Mouse (Mus musculus) forebrain, embryonic 12.5 days (tissue): Measurements from ENCODE around the gene Plcb4. TPM values are rescaled to one million over a fixed set of nuclear protein-coding genes. Genes with fewer than 3 reads are reported as not detected.

Source experiments
- ATAC-seq: fragments of 200-750 bp; cut with Nextera tagmentation; 2 replicates; pipeline ENCODE4 v1.8.0; 2017; ENCODE audit warnings: moderate TSS enrichment; ENCODE audit not compliant: low FRiP score
- H3K27ac ChIP-seq: fragments of 300-500 bp; sonication (generic); 2 replicates; pipeline ENCODE4 v1.5.1; 2016; ENCODE audit warnings: mild to moderate bottlenecking
- H3K27me3 ChIP-seq: fragments of 300-500 bp; sonication (generic); 2 replicates; pipeline ENCODE4 v1.6.1; 2016; ENCODE audit warnings: mild to moderate bottlenecking
- H3K36me3 ChIP-seq: fragments of 300-500 bp; sonication (generic); replicated peaks from 2 replicates; pipeline ENCODE4 v1.6.1; 2016; ENCODE audit warnings: mild to moderate bottlenecking
- H3K4me1 ChIP-seq: fragments of 300-500 bp; sonication (generic); 2 replicates; pipeline ENCODE4 v1.6.1; 2016
- H3K4me2 ChIP-seq: fragments of 300-500 bp; sonication (generic); 2 replicates; pipeline ENCODE4 v1.6.1; 2016; ENCODE audit warnings: mild to moderate bottlenecking, moderate library complexity
- H3K4me3 ChIP-seq: fragments of 300-500 bp; sonication (generic); replicated peaks from 2 replicates; pipeline ENCODE4 v1.5.1; 2016; ENCODE audit warnings: mild to moderate bottlenecking
- H3K9ac ChIP-seq: fragments of 300-500 bp; sonication (generic); 2 replicates; pipeline ENCODE4 v1.6.1; 2016; ENCODE audit warnings: mild to moderate bottlenecking
- H3K9me3 ChIP-seq: fragments of 300-500 bp; sonication (generic); 2 replicates; pipeline ENCODE4 v1.6.1; 2016
- WGBS: fragments of 180-500 bp; shearing (Covaris S2); methylation state at CpG from one replicate; pipeline ENCODE4 v1.1.7; 2016; 5-methylcytosine and 5-hydroxymethylcytosine counted together
- polyA plus RNA-seq: library from polyadenylated mRNA; unstranded; fragments of >200 nt; fragmentation: Nextera tagmentation; extraction: Ambion mirVana; gene quantifications from 2 replicates; pipeline ENCODE4 v1.2.1, GENCODE M21; 2016

Plcb4 gene
- polyA plus RNA-seq, 1 experiment from 2014 or later = 23.5 TPM

DNA sequence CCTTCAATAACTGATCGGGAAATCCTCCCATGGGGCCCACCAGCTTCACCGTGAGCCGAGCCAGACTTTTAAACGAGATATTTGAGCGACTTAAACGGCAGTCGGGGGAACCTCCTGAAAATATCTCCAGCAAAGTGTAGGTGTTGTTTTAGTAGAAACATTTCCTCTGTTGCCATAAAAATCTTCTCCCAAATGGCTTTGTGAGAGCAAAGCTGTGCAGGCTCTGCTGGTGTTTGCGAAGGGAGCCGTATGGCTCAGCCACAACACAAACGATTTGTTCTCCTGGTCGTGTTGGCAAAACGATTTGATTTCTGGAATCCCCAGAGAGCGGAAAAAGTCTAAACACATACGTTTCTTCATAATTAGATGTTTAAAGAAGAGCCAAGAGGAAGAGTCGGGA is 90.8 kb downstream of the Plcb4 start:
- 85% methylated on average over 15 of the region's 15 CpGs for WGBS
- Histone ChIP-seq H3K27me3 (no peaks in the 10 kb centered on the region), H3K27ac (no peak overlapping the region), H3K9ac (no peak overlapping the region), H3K9me3 (no peaks in the 10 kb centered on the region), H3K36me3 (no peaks in the 10 kb centered on the region), H3K4me1 (peaks cover 11% of the 10 kb centered on the region), H3K4me2 (no peak overlapping the region), H3K4me3 (no peak overlapping the region)
- no peak for ATAC-seq

DNA sequence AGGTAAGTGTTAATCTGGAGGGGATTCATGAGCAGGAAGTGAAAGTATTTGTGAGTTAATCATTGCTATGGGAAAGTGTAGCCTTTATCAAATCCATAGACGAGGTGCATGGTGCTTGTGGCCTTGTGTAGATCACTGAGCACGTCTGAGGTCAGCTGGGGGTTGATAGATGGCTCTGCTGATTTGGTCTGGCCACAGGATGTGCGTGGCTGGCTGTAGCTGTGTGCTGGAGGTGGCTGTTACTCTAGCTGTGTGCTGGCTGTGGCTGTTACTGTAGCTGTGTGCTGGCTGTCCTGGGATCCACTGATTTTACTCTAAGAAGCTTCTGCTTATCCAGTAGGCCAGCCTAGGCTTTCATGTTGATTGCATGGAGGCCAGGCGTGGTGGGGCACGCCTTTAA is 91.9 kb downstream of the Plcb4 start:
- Histone ChIP-seq H3K4me3 (no peak overlapping the region), H3K27me3 (no peaks in the 10 kb centered on the region), H3K9me3 (no peaks in the 10 kb centered on the region), H3K4me1 (peaks cover 8% of the 10 kb centered on the region; the same call in 1 of the 2 replicates), H3K36me3 (no peaks in the 10 kb centered on the region), H3K27ac (no peak overlapping the region), H3K9ac (no peak overlapping the region), H3K4me2 (no peak overlapping the region)
- no peak for ATAC-seq
- WGBS = 82% methylated on average over 5 of the region's 5 CpGs

DNA sequence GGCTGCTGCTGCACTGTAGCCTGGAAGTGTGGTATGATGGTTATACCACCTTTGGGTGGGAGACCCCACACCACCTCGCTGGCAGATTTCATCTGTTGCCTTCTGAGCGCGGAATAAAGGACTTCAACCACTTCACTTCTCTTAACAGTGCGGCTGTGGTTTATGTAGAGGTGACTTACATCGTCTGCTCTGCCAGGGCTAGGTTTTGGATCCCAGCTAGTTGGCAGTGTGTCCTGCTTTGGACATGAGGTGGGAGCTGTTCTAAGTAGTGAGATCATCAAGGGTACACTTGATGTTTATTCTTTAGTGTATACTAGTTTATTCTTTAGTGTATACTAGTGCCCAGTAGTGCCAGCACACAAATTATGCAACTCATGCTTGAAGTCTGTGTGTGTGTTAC is 97.0 kb downstream of the Plcb4 start:
- no peaks in the 10 kb centered on the region for H3K9me3 ChIP-seq
- WGBS = 92% methylated on average over 5 of the region's 5 CpGs
- peaks cover 9% of the 10 kb centered on the region for H3K4me1 ChIP-seq
- no peak overlapping the region for H3K27ac ChIP-seq
- H3K4me3 ChIP-seq = no peak overlapping the region
- no peaks in the 10 kb centered on the region for H3K36me3 ChIP-seq
- no peak for ATAC-seq
- H3K9ac ChIP-seq = no peak overlapping the region
- H3K4me2 ChIP-seq = no peak overlapping the region
- H3K27me3 ChIP-seq = no peaks in the 10 kb centered on the region

DNA sequence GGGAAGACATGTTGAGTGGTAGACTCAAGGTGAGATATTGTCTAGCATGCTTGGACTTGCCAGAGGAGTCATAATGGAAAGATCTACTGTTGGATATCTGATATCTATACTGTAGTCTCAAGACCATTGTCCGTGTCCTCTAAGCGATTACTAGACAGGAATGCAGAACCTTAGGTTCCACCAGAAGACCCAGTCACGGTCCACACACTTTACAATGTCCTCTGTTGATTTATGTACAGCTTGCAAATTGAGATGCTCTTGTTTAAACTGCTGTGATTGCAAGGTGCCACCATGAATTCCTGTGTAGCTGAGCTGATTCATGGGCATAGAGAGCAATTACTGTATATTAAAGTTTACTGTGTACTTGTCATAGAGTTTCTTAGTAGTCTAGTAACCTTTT is 98.7 kb downstream of the Plcb4 start:
- ATAC-seq = no peak
- Histone ChIP-seq H3K9me3 (no peaks in the 10 kb centered on the region), H3K27me3 (no peaks in the 10 kb centered on the region), H3K9ac (no peak overlapping the region), H3K4me2 (no peak overlapping the region), H3K27ac (no peak overlapping the region), H3K4me1 (peaks cover 7% of the 10 kb centered on the region), H3K36me3 (no peaks in the 10 kb centered on the region), H3K4me3 (no peak overlapping the region)
- WGBS = over 99% methylated on average over 3 of the region's 3 CpGs

DNA sequence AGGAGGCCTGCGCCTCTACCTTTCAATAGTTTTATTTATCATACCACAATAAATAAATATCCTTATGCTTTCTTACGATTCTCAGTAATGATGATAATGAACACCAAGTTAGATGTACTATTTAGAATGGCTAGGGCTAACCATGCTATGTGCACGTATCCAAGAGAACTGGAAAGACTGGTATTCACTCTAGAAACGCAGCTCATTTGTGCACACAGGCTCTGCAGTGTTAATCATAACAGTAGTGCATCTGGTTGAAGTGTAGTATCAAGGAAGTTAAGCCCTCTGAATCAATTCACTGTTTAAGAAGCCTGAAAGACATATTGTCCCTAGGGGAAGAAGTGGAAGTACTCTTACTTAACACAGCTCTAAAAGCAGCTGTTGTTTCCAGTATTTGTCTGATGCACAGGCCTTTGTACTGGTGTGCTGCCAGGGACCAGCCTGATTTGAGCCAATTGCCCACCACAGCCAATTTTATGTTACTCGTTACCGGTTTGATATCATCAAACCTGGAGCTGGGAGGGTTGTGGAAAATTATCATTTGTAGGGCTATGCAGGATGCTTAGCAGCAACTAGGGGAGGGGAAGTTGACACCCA is 100.8 kb downstream of the Plcb4 start:
- H3K4me2 ChIP-seq = no peak overlapping the region
- no peaks in the 10 kb centered on the region for H3K36me3 ChIP-seq
- H3K27ac ChIP-seq = peak overlapping the region; percentile 5; the same call in 1 of the 2 replicates
- no peaks in the 10 kb centered on the region for H3K9me3 ChIP-seq
- H3K4me3 ChIP-seq = no peak overlapping the region
- WGBS = 63% methylated on average over 6 of the region's 6 CpGs
- H3K4me1 ChIP-seq = peaks cover 10% of the 10 kb centered on the region
- H3K27me3 ChIP-seq = no peaks in the 10 kb centered on the region
- H3K9ac ChIP-seq = no peak overlapping the region
- no peak for ATAC-seq

DNA sequence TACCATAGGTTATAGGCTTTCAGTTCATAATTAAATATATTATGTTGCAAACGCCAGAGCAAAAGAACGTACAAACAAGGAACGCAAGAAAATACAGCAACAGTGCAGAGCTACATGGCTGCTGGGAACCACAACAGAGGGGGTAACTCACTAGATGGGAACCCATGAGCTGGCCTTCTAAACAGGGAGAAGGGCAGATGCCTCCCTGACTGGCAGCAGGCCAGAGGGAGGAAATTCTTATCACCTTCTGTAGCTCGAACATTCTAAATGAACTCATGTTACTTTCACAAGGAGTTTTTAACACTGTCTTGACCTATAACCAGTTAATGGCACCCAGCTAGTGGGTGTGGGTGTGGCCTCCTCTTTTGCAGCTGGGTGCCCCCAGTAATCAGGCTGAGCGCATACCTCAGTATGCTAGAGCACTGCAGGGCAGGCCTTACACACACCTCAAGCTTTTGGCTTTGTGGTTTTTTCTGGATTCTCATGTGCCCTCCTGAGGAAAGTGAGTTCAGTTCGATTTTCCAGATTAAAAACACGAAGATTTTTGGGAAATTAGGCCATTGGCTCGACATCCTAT is 102.5 kb downstream of the Plcb4 start:
- H3K4me1 ChIP-seq = peaks cover 10% of the 10 kb centered on the region
- H3K27ac ChIP-seq = no peak overlapping the region
- no peak overlapping the region for H3K4me2 ChIP-seq
- no peak; the same call in 1 of the 2 replicates for ATAC-seq
- no peaks in the 10 kb centered on the region for H3K9me3 ChIP-seq
- H3K27me3 ChIP-seq = no peaks in the 10 kb centered on the region
- WGBS = 90% methylated on average over 8 of the region's 8 CpGs
- H3K36me3 ChIP-seq = no peaks in the 10 kb centered on the region
- no peak overlapping the region for H3K4me3 ChIP-seq
- no peak overlapping the region for H3K9ac ChIP-seq

DNA sequence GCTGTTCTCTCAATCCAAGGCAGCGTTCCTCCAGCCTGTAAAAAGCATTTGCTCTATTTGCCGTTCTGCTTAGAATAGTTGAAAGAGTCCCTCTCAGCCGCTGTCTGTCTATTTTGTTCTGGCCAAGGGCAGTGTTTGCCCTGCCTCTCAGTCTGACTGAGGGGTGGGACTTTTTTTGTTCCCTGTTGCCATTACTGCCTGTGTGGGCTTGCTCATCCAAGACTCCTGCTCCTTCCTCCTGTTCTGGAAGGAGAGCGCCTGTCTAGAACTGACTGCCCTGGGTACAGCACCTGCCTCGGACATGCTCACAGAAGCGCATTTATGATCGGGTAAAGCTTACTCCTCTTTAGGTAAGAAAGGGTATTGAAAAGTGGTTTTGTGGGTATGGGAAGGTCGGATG is 105.9 kb downstream of the Plcb4 start:
- Histone ChIP-seq H3K4me1 (peaks cover 22% of the 10 kb centered on the region), H3K4me2 (no peak overlapping the region), H3K27ac (no peak overlapping the region), H3K27me3 (no peaks in the 10 kb centered on the region), H3K9ac (no peak overlapping the region), H3K36me3 (no peaks in the 10 kb centered on the region), H3K9me3 (no peaks in the 10 kb centered on the region), H3K4me3 (no peak overlapping the region)
- ATAC-seq = 0 out of 2 replicates have a peak, but pooled peaks have one; percentile 53
- WGBS = 44% methylated on average over 8 of the region's 8 CpGs

DNA sequence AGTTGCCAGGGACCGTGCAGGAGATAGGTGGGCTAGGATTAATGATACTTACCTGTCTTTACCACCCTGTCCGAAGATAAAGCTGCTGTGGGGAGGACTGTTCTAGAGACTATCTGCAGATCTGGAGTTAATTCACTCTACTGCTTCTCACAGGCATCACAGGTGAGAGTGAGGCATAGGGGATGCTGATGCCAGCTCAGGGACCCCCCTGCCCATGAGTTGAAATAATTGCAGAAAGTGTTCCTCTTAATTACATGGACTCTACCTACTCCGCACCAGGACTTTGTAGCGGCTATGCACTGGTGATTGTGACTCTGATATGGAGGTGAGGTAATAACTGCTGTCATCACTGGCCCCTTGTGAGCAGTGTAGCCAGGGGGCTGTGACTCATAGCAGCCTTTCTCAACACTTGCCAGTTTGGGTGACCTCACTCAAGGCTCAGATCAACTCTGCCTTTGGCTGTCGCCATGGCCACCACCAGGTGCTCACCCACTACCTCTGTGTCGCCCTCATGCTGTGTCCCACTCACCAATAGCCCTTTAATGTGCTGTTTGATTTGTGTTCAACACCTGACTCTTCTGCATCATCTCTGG is 107.8 kb downstream of the Plcb4 start:
- H3K4me3 ChIP-seq = no peak overlapping the region
- H3K27me3 ChIP-seq = no peaks in the 10 kb centered on the region
- no peak overlapping the region for H3K9ac ChIP-seq
- H3K9me3 ChIP-seq = no peaks in the 10 kb centered on the region
- WGBS = 85% methylated on average over 6 of the region's 6 CpGs
- peaks cover 16% of the 10 kb centered on the region for H3K4me1 ChIP-seq
- ATAC-seq = peak; percentile 46; the same call in 1 of the 2 replicates
- H3K27ac ChIP-seq = no peak overlapping the region
- no peak overlapping the region for H3K4me2 ChIP-seq
- H3K36me3 ChIP-seq = no peaks in the 10 kb centered on the region

DNA sequence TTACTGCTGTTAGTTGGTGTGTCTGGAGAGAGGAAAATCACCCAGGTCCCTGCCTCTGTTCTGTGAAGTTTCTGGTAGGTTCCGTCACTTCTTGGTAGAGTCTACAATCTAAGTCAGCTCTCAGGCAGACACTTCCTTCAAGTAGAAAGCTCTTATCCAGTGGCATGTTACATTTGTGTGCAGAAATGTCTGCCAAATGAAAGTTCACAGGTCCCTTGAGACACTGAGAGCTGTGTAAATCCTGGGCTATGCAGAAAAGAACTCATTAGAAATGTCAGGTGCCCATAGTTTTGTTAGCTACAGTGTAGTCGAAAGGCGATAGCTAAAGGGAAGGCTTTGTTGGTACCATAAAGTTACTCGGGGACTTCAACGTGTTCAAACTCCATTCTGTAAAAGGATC is 108.7 kb downstream of the Plcb4 start:
- no peak overlapping the region for H3K4me2 ChIP-seq
- H3K4me1 ChIP-seq = peaks cover 16% of the 10 kb centered on the region
- WGBS = 82% methylated on average over 5 of the region's 5 CpGs
- no peaks in the 10 kb centered on the region for H3K27me3 ChIP-seq
- H3K36me3 ChIP-seq = no peaks in the 10 kb centered on the region
- no peak overlapping the region for H3K9ac ChIP-seq
- ATAC-seq = no peak
- H3K4me3 ChIP-seq = no peak overlapping the region
- H3K9me3 ChIP-seq = no peaks in the 10 kb centered on the region
- H3K27ac ChIP-seq = no peak overlapping the region

DNA sequence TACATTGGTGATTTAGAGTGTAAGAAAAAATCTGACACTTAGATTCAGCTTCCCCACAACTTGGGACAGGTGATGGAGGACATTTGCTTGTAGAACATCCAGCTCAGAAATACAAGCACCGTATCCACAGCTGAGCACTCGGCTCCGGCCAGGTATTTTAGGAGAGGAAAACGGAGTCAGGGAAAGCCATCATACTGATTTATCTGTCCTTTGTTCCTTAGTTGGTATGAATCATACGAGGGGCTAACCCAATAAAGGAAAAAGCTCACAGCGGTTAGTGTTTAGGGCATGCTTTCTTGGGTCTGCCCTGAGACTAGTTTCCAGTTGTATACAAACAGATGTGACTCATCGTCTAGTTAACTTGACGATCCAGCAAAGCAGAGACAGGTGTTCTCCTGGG is 110.9 kb downstream of the Plcb4 start:
- no peak for ATAC-seq
- H3K9me3 ChIP-seq = no peaks in the 10 kb centered on the region
- peaks cover 18% of the 10 kb centered on the region for H3K4me1 ChIP-seq
- H3K36me3 ChIP-seq = no peaks in the 10 kb centered on the region
- WGBS = 92% methylated on average over 8 of the region's 8 CpGs
- no peak overlapping the region for H3K27ac ChIP-seq
- no peak overlapping the region for H3K9ac ChIP-seq
- H3K4me3 ChIP-seq = no peak overlapping the region
- H3K27me3 ChIP-seq = no peaks in the 10 kb centered on the region
- H3K4me2 ChIP-seq = no peak overlapping the region

DNA sequence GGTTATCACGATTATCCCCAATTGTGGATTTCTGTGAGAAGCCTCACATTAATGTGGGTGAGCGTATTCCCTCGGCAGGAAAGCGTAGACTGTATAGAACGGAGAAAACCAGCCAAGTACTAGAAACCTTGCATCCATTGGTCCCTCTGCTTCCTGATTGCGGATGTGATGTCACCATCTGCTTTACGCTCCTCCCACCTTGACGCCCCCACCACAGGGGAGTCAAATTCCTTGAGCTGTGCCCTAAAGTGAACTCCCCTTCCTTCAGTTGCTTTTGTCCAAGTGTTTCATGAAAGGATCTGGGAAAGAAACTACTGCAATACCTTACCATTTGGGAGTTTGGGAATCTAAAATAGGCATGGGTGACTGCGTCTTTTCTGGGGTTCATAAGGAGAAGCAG is 111.4 kb downstream of the Plcb4 start:
- Histone ChIP-seq H3K27ac (no peak overlapping the region), H3K27me3 (no peaks in the 10 kb centered on the region), H3K4me3 (no peak overlapping the region), H3K36me3 (no peaks in the 10 kb centered on the region), H3K9me3 (no peaks in the 10 kb centered on the region), H3K4me2 (no peak overlapping the region), H3K9ac (no peak overlapping the region), H3K4me1 (peaks cover 18% of the 10 kb centered on the region)
- 93% methylated on average over 9 of the region's 9 CpGs for WGBS
- ATAC-seq = no peak

DNA sequence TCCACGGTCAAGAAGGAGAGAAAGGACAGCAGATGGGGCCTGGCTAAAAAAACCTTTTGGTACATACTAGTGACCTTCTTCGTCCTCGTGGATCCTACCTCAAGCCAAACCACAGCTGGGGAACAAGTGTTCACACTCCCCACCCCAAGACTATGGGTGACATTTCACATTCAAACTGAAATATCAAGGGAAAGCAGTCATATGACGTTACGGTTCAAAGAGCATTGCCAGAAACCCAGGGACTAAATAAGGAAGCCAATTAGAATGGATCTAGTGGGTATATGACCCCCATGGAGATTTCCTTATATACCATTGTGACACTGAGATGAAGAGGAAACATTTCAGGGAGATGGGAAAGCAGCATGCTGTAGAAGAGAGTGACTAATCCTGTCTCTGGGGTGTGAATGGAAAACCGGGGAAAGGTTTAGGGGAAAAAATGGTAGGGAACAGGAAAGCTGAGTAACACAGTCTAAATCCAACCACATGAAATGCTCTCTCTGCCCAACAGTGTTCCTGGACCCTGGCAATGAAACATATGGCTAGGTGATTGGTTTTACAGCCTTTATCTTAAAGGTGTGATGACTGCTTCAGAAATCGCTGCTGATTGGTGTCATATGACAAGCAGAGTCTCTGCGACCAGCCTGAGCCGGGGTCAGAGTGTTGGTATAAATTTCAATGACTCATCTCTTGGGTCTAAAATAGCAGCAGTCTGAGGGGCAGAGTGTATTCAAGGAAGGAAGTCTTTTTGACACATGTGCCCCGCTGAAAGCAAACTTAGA is 114.6 kb downstream of the Plcb4 start:
- Histone ChIP-seq H3K9ac (no peak overlapping the region), H3K4me3 (no peak overlapping the region), H3K36me3 (no peaks in the 10 kb centered on the region), H3K27me3 (no peaks in the 10 kb centered on the region), H3K4me1 (peaks cover 5% of the 10 kb centered on the region; the same call in 1 of the 2 replicates), H3K27ac (no peak overlapping the region), H3K9me3 (no peaks in the 10 kb centered on the region), H3K4me2 (no peak overlapping the region)
- 71% methylated on average over 10 of the region's 10 CpGs for WGBS
- ATAC-seq = 0 out of 2 replicates have a peak, but pooled peaks have one; percentile 41
